Mouse (Mus musculus) hindbrain, embryonic 11.5 days (tissue): Measurements from ENCODE around the gene Tead1. TPM values are rescaled to one million over a fixed set of nuclear protein-coding genes. Genes with fewer than 3 reads are reported as not detected.

ENCODE experiments used
- ATAC-seq: fragments of 200-750 bp; cut with Nextera tagmentation; 2 replicates; pipeline ENCODE4 v1.8.0; 2017; ENCODE audit warnings: mild to moderate bottlenecking, moderate TSS enrichment, moderate library complexity; ENCODE audit not compliant: low FRiP score
- DNase-seq: peaks from one replicate; pipeline ENCODE4 v3.0.0-alpha.2; 2015; ENCODE audit warnings: low spot score
- H3K27ac ChIP-seq: fragments of 300-500 bp; sonication (generic); 2 replicates; pipeline ENCODE4 v1.5.1; 2014; ENCODE audit warnings: mild to moderate bottlenecking, low read depth, low read length
- H3K27me3 ChIP-seq: fragments of 300-500 bp; sonication (generic); 2 replicates; pipeline ENCODE4 v1.6.1; 2014; ENCODE audit warnings: mild to moderate bottlenecking, low read length, moderate library complexity, mixed read lengths; ENCODE audit not compliant: control insufficient read depth, insufficient read depth
- H3K36me3 ChIP-seq: fragments of 300-500 bp; sonication (generic); 2 replicates; pipeline ENCODE4 v1.6.1; 2014; ENCODE audit warnings: mild to moderate bottlenecking, low read length, moderate library complexity, mixed read lengths; ENCODE audit not compliant: control insufficient read depth, insufficient read depth
- H3K4me1 ChIP-seq: fragments of 300-500 bp; sonication (generic); replicated peaks from 2 replicates; pipeline ENCODE4 v1.6.1; 2014; ENCODE audit warnings: low read length, mixed read lengths; ENCODE audit not compliant: control insufficient read depth, insufficient read depth
- H3K4me2 ChIP-seq: fragments of 300-500 bp; sonication (generic); replicated peaks from 2 replicates; pipeline ENCODE4 v1.6.1; 2014; ENCODE audit warnings: mild to moderate bottlenecking, low read depth, low read length
- H3K4me3 ChIP-seq: fragments of 300-500 bp; sonication (generic); 2 replicates; pipeline ENCODE4 v1.5.1; 2014; ENCODE audit warnings: low read depth, low read length
- H3K9ac ChIP-seq: fragments of 300-500 bp; sonication (generic); 2 replicates; pipeline ENCODE4 v1.6.1; 2014; ENCODE audit warnings: low read depth, low read length
- H3K9me3 ChIP-seq: fragments of 300-500 bp; sonication (generic); 2 replicates; pipeline ENCODE4 v1.6.1; 2016; ENCODE audit warnings: low read length; ENCODE audit not compliant: control insufficient read depth
- WGBS: fragments of 180-500 bp; shearing (Covaris S2); extraction: QIAGEN DNeasy Blood & Tissue Kit; methylation state at CpG from one replicate; pipeline ENCODE4 v1.1.7; 2014; 5-methylcytosine and 5-hydroxymethylcytosine counted together
- polyA plus RNA-seq: library from polyadenylated mRNA; unstranded; fragments of >200 nt; fragmentation: Nextera tagmentation; extraction: Ambion mirVana; gene quantifications from 2 replicates; pipeline ENCODE4 v1.2.1, GENCODE M21; 2014

The Tead1 gene
- polyA plus RNA-seq, 1 experiment from 2014 or later: 23.2 TPM

- Histone ChIP-seq H3K4me1 (no peaks in the 10 kb centered on the region), H3K27ac (no peak overlapping the region), H3K36me3 (no peaks in the 10 kb centered on the region), H3K4me2 (no peak overlapping the region), H3K9me3 (no peaks in the 10 kb centered on the region), H3K9ac (no peak overlapping the region), H3K4me3 (no peak overlapping the region), H3K27me3 (no peaks in the 10 kb centered on the region)
- DNase-seq (no peak), ATAC-seq (no peak)
- WGBS: 77% methylated on average over 5 of the region's 5 CpGs
Measured at GRCm38 (mm10) chr7:112942567-112942966, 263.4 kb downstream of the Tead1 start.

- Histone ChIP-seq H3K36me3 (no peaks in the 10 kb centered on the region), H3K9me3 (no peaks in the 10 kb centered on the region), H3K4me3 (no peak overlapping the region), H3K27ac (no peak overlapping the region), H3K9ac (no peak overlapping the region), H3K27me3 (no peaks in the 10 kb centered on the region), H3K4me1 (no peaks in the 10 kb centered on the region), H3K4me2 (no peak overlapping the region)
- 86% methylated on average over 1 of the region's 1 CpGs for WGBS
- DNase-seq (no peak), ATAC-seq (no peak)
Measured at GRCm38 (mm10) chr7:112943056-112943455, 263.9 kb downstream of the Tead1 start.

- ATAC-seq: no peak
- no peak for DNase-seq
- no peak overlapping the region for H3K9ac ChIP-seq
- 61% methylated on average over 6 of the region's 6 CpGs for WGBS
- H3K36me3 ChIP-seq: no peaks in the 10 kb centered on the region
- H3K4me3 ChIP-seq: no peak overlapping the region
- no peaks in the 10 kb centered on the region for H3K27me3 ChIP-seq
- H3K4me2 ChIP-seq: no peak overlapping the region
- no peaks in the 10 kb centered on the region for H3K4me1 ChIP-seq
- no peaks in the 10 kb centered on the region for H3K9me3 ChIP-seq
- H3K27ac ChIP-seq: no peak overlapping the region
Measured at GRCm38 (mm10) chr7:112946706-112947105, 267.6 kb downstream of the Tead1 start.

GRCm38 (mm10) chr7:112953777-112954291, 274.7 kb downstream of the Tead1 start, which contains the start of gene Rassf10:
Gene Rassf10, plus strand, starts transcription at chr7:112953962.
- no peak within 1 kb of the TSS for H3K27ac ChIP-seq
- H3K4me2 ChIP-seq: peak within 1 kb of the TSS; percentile 75
- DNase-seq (no peak), ATAC-seq (peak; percentile 60; the same call in 1 of the 2 replicates)
- H3K4me1 ChIP-seq: peaks cover 16% of the 10 kb centered on the region
- H3K4me3 ChIP-seq: peak within 1 kb of the TSS; percentile 40
- H3K9ac ChIP-seq: peak within 1 kb of the TSS; percentile 31; the same call in 1 of the 2 replicates
- no peaks in the 10 kb centered on the region for H3K9me3 ChIP-seq
- WGBS: 0% methylated on average over 40 of the region's 41 CpGs
- H3K27me3 ChIP-seq: peaks cover 37% of the 10 kb centered on the region
- no peaks in the 10 kb centered on the region for H3K36me3 ChIP-seq

GRCm38 (mm10) chr7:112954351-112955102, 275.4 kb downstream of the Tead1 start:
- Histone ChIP-seq H3K9me3 (no peaks in the 10 kb centered on the region), H3K4me3 (peak overlapping the region; percentile 40), H3K36me3 (no peaks in the 10 kb centered on the region), H3K27me3 (peaks cover 37% of the 10 kb centered on the region), H3K4me1 (peaks cover 16% of the 10 kb centered on the region), H3K4me2 (peak overlapping the region; percentile 75), H3K9ac (peak overlapping the region; percentile 31; the same call in 1 of the 2 replicates), H3K27ac (no peak overlapping the region)
- DNase-seq (peak; percentile 64), ATAC-seq (peak; percentile 25; the same call in 1 of the 2 replicates)
- under 1% methylated on average over 81 of the region's 82 CpGs for WGBS

- 4% methylated on average over 40 of the region's 40 CpGs for WGBS
- H3K27me3 ChIP-seq: peaks cover 37% of the 10 kb centered on the region
- H3K9ac ChIP-seq: peak overlapping the region; percentile 31; the same call in 1 of the 2 replicates
Measured at GRCm38 (mm10) chr7:112955103-112955827, 276.1 kb downstream of the Tead1 start.

GRCm38 (mm10) chr7:112955955-112956354, 276.8 kb downstream of the Tead1 start:
- H3K9me3 ChIP-seq: no peaks in the 10 kb centered on the region
- H3K27me3 ChIP-seq: peaks cover 37% of the 10 kb centered on the region
- H3K27ac ChIP-seq: no peak overlapping the region
- ATAC-seq (no peak), DNase-seq (peak; percentile 15)
- peaks cover 16% of the 10 kb centered on the region for H3K4me1 ChIP-seq
- 37% methylated on average over 3 of the region's 3 CpGs for WGBS
- H3K4me2 ChIP-seq: no peak overlapping the region
- no peaks in the 10 kb centered on the region for H3K36me3 ChIP-seq
- H3K4me3 ChIP-seq: no peak overlapping the region
- no peak overlapping the region for H3K9ac ChIP-seq

More at GRCm38 (mm10) chr7:112955103-112955827, 276.1 kb downstream of the Tead1 start:
- Histone ChIP-seq H3K4me1 (peaks cover 16% of the 10 kb centered on the region), H3K4me3 (peak overlapping the region; percentile 40), H3K4me2 (peak overlapping the region; percentile 75), H3K27ac (no peak overlapping the region), H3K9me3 (no peaks in the 10 kb centered on the region), H3K36me3 (no peaks in the 10 kb centered on the region)
- ATAC-seq (peak; percentile 35; the same call in 1 of the 2 replicates), DNase-seq (peak; percentile 54)
